Mouse (Mus musculus): ENCODE measurements around the gene Lgr4.

DNA sequence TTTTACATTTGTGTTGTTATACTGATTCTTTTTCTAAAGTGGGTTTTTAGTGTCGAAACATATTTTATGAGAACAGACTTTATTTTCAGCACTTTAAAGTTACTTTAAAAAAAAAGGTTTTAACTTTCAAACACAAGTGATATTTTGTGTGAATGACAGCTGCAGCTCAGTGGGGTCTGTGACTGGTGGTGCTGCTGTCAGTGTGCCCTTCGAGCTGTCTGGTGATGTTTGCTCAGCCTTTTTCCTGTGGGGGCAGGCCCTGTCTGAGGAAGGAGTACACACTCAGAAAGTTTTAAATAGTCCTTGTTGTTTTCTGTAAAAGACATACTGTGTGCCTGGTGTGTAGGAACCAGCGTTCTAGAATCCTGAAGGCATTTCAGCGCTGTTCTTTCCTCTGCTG, 119.2 kb downstream of the Lgr4 start:
- no peak for TF ChIP-seq POLR2A (IDR thresholded peaks at IDR 0.05; ENCODE audit: extremely low read depth, insufficient read depth, low read length)
- no peak for TF ChIP-seq CTCF (IDR thresholded peaks at IDR 0.05; ENCODE audit: low read depth, low read length)

All from liver, adult 2 months (tissue).